Mouse (Mus musculus) pancreas, adult 10 weeks (tissue): ENCODE measurements around the gene Pgr15l. TPM values are rescaled to one million over a fixed set of nuclear protein-coding genes. Genes with fewer than 3 reads are reported as not detected.

Experiments
- polyA plus RNA-seq: library from polyadenylated mRNA; stranded (reverse); fragments of 350-450 nt; fragmentation: Illumina TruSeq; extraction: RNeasy Lipid Tissue Mini Kit (QIAGEN cat#74804); gene quantifications from one replicate; pipeline ENCODE4 v1.2.3, GENCODE M21; 2015; ENCODE audit warnings: low read depth, low replicate concordance; ENCODE audit not compliant: insufficient read depth

Gene Pgr15l
- polyA plus RNA-seq = not detected

DNA sequence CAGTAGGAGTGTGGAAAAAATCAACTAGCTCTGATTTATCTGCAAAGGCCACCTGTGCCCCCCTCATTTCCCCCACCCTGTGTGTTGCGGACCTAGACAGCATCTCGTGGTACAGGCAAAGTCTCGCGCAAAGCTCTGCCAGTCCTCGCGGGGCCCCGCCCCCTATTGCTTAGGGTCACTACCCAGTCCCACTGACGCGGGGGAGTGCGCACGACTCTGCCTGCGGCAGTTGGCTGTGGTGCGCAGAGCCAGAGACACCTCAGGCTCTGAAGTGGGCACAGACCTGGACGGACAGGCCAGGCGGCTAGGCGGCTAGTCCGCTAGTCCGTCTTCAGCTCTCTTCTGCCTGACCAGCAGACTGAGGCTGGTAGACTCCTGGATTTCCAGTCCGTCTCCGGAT lies at the start of gene Pgr15l:
Gene Pgr15l (plus strand): TSS at position 228 of the 400 bp plus-strand sequence.

